Mouse (Mus musculus) adrenal gland, postnatal 14 days (tissue): ENCODE data around the gene Fsd1. TPM values are rescaled to one million over a fixed set of nuclear protein-coding genes. Genes with fewer than 3 reads are reported as not detected.
A peak's percentile ranks its signal among the peaks of the same experiment; 100 is the strongest.

ENCODE experiments used
- DNase-seq: peaks from one replicate; pipeline ENCODE4 v3.0.0; 2021; ENCODE audit warnings: mixed read lengths
- total RNA-seq: library from RNA; stranded (reverse); gene quantifications from 2 replicates; pipeline ENCODE4 v1.2.3, GENCODE M21; 2021

Gene Fsd1
- total RNA-seq, 1 experiment from 2014 or later = 1.6 TPM

DNA sequence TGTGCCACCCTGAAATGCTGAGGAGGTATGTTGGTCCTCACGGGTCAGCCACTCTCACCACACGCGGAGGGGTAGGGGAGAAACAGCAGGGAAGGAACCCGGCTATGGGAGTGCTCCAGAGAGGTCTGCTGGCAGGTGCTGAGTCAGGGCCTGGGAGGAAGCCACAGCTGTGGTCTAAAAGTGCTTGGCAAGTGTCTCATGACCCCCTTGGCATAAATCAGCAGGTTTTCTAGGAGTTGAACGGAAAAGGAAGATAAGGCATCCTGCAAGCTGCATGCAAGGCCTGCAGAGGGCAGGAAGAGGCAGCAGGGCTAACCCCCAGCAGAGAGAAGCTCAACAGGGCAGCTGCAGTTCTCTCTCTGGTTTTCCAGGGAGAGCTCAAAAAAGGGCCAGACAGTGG is 44.6 kb downstream of the Fsd1 start:
- DNase-seq = peak; percentile 69

DNA sequence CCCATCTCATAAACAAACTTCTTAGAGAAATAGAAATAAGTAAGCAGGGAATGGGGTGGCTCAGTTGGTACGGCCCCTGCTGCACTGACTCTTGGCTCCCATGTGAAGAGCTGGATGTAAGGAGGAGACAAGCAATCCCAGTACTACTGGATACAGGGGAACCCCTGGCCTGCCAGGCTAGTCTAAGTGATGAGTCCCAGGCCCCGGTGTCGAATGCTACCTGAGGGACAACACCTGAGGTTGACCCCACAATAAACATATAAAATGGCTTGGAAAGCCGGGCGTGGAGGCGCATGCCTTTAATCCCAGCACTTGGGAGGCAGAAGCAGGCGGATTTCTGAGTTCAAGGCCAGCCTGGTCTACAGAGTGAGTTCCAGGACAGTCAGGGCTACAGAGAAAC is 45.1 kb downstream of the Fsd1 start:
- DNase-seq = no peak

DNA sequence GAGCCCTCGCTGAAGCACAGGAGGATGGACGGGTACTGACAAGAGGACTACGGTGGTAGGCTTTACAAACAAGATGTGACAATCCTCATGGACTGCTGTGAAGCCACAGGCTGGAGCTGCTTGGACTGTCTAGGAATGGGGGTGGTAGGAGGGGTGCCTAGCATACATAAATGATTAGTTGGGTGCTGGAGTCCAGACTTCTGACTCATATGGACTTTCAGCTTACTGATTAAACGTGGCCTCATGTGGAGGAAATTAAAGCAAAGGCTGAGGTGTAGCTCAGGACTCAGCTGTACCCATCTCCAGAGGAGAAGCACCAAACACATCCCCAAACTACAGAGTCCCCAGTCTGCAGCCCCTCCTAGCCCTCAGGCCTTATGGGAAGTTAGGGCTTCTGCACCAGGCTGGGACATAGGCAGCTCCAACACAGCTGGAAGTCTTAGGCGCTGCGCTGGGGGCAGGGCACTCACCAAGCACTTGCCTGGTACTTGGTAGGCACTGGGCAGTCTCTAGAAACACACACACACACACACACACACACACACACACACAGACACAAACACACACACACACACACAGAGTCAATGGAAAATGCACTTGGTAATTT is 45.9 kb downstream of the Fsd1 start:
- DNase-seq = no peak

DNA sequence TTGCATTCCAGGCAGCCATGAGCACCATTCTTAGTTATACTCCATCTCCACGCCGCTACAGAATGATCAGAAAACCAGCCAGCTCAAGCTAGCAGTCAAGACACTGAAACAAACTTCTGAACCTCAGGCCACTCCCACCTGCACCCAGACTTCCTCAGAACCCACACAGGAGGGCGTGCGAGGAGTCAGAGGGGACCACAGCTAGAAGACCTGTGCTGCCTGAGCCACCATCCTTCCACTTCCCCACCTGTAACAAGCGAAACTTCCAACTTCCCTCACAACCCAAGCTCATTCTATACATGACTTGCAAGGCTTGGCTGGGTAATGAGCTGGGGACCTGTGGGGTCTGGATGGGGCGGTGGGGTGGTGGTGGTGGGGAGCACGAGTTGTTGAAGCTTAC is 46.5 kb downstream of the Fsd1 start:
- DNase-seq = no peak

DNA sequence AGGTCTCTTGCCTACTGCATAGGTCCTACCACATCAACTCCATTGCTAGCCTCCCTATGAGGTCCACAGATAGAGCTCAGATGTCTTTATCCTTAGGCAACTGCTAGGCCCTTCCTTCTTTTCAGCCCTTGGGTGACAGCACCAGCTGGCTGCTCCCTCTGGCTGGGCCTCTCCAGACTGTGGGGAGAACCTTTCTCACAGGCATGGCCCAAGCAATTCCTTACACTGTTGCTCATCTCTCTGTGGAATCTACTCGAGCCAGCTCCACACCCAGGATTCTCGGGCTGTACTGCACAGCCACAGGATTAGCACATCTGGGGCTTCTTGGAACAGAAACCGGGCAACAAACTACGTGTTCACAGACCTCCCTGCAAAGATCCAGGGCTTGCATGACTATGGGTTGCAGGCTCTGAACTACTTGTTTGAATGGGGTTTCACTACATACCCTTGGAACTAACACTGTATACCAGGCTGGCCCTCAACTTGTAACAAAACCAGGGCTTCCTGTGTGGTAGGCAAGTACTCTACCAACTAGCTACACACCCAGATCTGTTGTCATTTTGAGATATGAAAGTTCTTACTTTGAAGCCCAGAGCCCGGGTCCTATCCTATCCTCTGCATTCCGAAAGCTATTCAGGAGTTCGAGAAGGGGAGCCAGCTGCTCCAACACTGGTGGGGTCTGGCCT is 47.9 kb downstream of the Fsd1 start:
- DNase-seq = no peak

DNA sequence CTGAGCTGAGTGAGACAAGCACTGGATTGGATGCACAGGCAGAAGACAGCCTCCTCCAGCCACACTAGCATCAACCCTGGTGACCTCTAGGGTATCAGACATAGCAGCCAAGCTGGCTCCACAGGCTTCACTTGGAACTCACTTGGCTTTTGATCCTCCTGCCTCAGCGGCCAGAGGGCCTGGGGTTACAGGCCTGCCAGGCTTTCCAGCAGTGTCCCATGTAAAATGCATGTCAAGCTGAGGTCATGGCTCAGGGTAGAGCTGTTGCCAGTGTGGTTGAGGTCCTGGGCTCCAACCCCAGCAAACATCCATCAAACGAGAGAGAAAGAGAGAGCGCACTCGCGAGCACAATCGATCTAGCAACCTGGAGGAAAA is 48.4 kb downstream of the Fsd1 start:
- no peak for DNase-seq

DNA sequence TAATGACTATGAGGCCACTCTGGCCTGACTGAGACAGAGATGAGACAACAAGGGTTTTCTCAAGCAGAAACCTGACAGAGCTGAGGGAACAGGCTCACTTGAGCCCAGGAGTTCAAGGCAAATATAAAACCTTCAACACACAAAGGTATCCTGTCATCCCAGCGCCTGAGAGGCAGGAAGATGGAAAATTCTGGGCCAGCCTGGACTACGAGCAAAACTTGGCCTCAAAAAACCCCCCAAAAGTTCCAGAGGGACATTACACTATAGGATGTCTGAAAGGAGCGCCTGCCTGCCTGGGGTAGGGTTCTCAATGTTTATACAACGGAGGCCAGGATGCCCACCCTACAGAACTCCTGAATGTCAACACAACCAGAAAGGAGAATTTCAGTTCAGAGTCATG is 48.9 kb downstream of the Fsd1 start:
- no peak for DNase-seq

DNA sequence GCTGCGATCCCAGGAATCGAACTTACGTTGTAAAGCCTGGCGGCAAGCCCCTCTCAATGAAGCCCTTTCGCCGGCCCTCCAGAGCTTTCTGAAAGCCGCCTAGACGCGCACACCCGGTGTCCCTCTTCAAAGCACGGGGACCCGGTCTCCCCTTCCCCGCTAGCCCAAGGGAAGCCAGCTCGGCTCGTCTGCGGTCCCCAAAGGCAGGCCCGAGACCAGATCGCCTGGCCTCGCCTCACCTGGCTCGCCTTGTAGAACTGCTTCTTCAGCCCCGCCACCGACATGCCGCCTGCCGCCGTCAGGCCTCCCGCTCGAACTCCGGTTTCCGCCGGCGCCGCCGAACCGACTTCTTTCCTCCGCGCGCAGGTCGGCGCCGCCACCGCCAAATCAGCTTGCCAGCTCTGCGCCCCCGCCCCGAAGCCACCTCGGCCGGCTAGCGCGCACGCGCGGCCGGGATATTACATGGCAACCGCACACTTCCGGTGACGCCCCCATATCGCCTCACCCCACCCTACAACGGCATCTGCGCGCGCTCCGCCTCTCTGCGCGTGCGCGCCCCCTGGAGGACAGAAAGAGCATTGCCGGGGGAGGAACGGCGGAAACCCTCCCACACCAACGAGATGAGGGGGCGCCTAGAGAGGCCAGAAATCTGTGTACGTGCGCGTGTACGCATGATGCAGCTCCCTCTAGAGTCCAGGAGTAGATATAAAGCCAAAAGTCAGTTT is 50.0 kb downstream of the Fsd1 start, which contains the start of gene Sh3gl1:
Sh3gl1 (minus strand) TSS at position 460 of the 725 bp plus-strand sequence.
- DNase-seq = peak; percentile 99

DNA sequence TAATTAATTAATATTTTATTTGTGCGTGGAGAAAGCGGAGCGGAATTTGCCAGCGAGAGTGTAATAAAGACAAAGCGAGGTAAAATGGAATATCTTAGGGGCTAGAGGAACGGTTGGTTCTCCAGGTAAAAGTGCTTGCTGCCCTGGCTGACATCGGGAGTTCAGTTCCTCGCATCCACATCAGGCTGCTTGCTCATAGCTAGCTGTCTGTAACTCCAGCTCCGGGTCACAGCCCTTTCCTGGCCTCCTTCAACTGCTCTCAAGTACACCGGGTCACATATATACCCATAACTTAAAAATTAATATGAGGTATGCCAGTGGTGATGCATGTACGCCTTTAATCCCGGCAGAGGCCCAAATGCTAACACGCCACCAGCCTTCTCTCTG is 50.6 kb downstream of the Fsd1 start:
- no peak for DNase-seq

DNA sequence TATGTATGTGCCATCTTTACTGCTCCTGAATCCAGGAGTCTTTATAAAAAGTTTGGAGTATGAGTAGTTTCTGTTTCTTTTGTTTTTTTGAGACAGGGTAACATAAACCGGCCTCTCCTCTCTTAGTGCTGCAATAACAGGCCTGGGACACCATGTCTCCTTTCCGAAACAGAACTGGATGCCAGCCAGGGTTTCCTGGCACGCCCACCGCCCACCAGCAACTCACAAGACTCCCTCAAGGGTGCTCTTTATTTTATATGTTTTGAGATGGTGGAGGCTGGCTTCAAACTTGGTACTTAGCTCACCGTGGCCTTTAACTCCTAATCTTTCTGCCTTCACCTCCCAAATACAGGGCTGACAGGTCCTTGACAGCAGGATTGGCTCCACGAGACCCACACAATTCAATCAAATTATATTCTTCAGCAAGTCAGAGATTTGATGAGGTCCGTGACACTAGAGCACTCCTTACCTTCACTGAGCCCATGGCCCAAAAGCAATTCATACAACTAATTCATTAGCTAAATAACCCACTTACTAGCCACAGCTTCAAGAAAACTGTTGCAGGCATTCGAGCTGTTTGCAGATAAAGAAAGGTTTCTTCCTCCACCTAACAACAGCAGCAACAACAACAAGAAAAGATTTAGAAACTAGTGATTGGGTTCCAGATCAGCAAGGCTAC is 52.4 kb downstream of the Fsd1 start:
- peak; percentile 31 for DNase-seq

DNA sequence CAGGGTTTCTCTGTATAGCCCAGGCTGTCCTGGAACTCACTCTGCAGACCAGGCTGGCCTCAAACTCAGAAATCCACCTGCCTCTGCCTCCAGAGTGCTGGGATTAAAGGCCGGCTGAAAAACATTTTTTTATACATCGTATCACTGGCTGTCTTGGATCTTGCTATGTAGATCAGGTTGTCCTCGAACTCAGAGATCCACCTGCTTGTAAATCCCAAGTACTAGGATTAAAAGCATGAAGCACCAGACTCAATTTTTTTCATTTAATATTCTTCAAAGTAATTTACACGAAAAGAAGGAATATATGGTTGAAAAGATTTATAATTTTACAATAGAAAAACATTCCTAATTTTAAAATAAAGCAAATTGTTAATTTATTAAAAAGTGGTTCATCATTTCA is 53.0 kb downstream of the Fsd1 start:
- DNase-seq = no peak

DNA sequence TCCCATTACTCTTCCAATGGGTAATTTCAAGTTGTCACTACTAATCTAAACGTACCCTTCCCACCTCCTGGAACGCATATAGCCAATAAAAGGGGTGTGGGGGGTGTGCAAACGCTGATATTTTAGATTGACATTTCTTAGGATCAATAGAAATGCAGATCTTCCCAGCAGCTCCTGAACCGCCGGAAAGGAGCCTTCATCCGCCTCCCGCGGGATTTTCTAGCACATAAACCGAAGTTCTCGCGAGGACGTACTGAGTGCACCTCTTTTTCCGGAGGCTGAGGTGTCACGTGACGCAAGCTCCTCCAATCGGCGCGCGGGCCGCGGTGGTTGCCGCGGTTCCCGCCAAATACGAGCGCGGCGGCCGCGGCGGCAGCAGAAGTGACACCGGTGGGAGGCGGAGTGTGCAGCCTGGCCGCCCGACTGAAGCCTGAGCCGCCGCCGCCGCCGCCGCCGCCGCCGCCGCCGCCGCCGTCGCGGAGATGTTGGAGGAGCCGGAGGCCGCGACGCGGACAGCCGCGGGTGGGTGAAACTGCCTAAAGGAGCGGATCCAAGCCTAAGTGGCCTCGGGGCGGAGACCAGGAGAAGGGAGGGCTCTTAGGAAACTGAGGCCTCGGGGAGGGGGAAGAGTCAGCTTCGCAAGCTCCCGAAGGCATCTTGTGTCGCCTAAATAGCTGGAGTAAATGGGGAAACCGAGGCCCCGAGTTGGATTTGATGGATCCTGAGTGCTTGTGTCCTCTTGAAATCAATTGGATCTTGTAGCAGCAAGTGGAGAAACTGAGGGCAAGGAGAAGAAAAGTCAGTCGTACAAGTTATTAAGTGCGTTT is 53.9 kb downstream of the Fsd1 start, which contains the start of gene Chaf1a:
Chaf1a (plus strand) TSS at position 410 of the 827 bp plus-strand sequence.
- DNase-seq = peak; percentile 98

DNA sequence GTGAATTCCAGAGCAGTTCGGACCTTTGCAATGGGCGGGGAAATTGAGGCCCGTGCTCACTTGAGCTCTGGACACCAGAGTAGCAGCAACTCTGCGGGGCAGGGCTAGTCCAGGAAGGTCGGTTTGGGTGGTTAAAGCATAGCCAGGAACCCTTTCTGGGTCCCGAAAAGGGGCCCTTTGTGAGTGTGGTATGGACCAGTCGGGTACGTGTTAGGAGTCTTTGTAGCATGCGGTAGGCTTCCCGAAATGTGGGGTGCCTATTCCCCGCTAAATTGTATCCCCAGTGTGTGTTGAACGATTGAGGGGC is 54.5 kb downstream of the Fsd1 start:
- DNase-seq = peak; percentile 16

Other genes starting within 250 kb of the Fsd1 start
- 0.82 and 1.0 TPM in 2 replicates for gene Adgre4, start 236.5 kb upstream of the Fsd1 start, total RNA-seq
- gene Zfp119a, start 107.6 kb upstream of the Fsd1 start, total RNA-seq = 7.0 and 8.0 TPM in 2 replicates
- 4.8 and 7.5 TPM in 2 replicates for gene Zfp959, start 94.4 kb upstream of the Fsd1 start, total RNA-seq
- gene Zfp119b, start 37.0 kb upstream of the Fsd1 start, total RNA-seq = 4.4 and 5.4 TPM in 2 replicates
- gene Ebi3, start 33.9 kb upstream of the Fsd1 start, total RNA-seq = 1.2 and 1.6 TPM in 2 replicates
- gene Yju2, start 27.4 kb upstream of the Fsd1 start, total RNA-seq = 18.2 and 24.8 TPM in 2 replicates
- 1.2 and 3.7 TPM in 2 replicates for gene Shd, start 16.0 kb upstream of the Fsd1 start, total RNA-seq
- 14.5 and 14.6 TPM in 2 replicates for gene Stap2, start 19.1 kb downstream of the Fsd1 start, total RNA-seq
- 86.1 and 91.1 TPM in 2 replicates for gene Mpnd, start 19.2 kb downstream of the Fsd1 start, total RNA-seq
- 46.2 and 53.7 TPM in 2 replicates for gene Sh3gl1, start 50.1 kb downstream of the Fsd1 start, total RNA-seq
- gene Chaf1a, start 53.9 kb downstream of the Fsd1 start, total RNA-seq = 8.3 and 10.2 TPM in 2 replicates
- gene Ubxn6, start 88.5 kb downstream of the Fsd1 start, total RNA-seq = 65.6 and 79.5 TPM in 2 replicates
- 52.5 and 60.1 TPM in 2 replicates for gene Hdgfl2, start 93.1 kb downstream of the Fsd1 start, total RNA-seq
- gene Plin4, start 123.3 kb downstream of the Fsd1 start, total RNA-seq = 76.6 and 87.5 TPM in 2 replicates
- 91.4 and 109 TPM in 2 replicates for gene Plin5, start 131.1 kb downstream of the Fsd1 start, total RNA-seq
- gene Lrg1, start 135.5 kb downstream of the Fsd1 start, total RNA-seq = 58.3 and 63.2 TPM in 2 replicates
- gene Sema6b, start 153.8 kb downstream of the Fsd1 start, total RNA-seq = 11.9 and 15.2 TPM in 2 replicates
- gene Tnfaip8l1, start 176.0 kb downstream of the Fsd1 start, total RNA-seq = 8.2 and 8.6 TPM in 2 replicates
- gene Mydgf, start 197.4 kb downstream of the Fsd1 start, total RNA-seq = 61.6 and 63.5 TPM in 2 replicates
- 31.5 and 33.4 TPM in 2 replicates for gene Dpp9, start 232.4 kb downstream of the Fsd1 start, total RNA-seq